Mouse (Mus musculus) liver (tissue): ENCODE measurements around the gene Dnmt1.
"Not testable (repeated sequence)": the region's sequence is repeated elsewhere in the genome, so short reads cannot be mapped to it uniquely, and the experiment has no call there.

Experiments used
- DNase-seq: peaks from one replicate; pipeline ENCODE4 v3.0.0-alpha.2; 2020; ENCODE audit warnings: mixed read lengths

Gene Dnmt1

GRCm38 (mm10) chr9:20959430-20959938 is at the start of gene Dnmt1:
Gene Dnmt1 (minus strand): TSS chr9:20959888.
- DNase-seq: no peak

- DNase-seq: peak; percentile 16
Observed at GRCm38 (mm10) chr9:21008007-21008406, 48.3 kb upstream of the Dnmt1 start.

GRCm38 (mm10) chr9:21007313-21007952 is 47.7 kb upstream of the Dnmt1 start:
- DNase-seq: no peak

- DNase-seq: peak; percentile 88
Observed at GRCm38 (mm10) chr9:21002627-21003551, 43.2 kb upstream of the Dnmt1 start, which contains the start of gene Mrpl4. Gene Mrpl4 (plus strand): TSS chr9:21002738.

- no peak for DNase-seq
Observed at GRCm38 (mm10) chr9:21002270-21002626, 42.6 kb upstream of the Dnmt1 start.

GRCm38 (mm10) chr9:21001651-21002200 is 42.0 kb upstream of the Dnmt1 start:
- DNase-seq: no peak

GRCm38 (mm10) chr9:21000811-21001210 is 41.1 kb upstream of the Dnmt1 start:
- DNase-seq: peak; percentile 10

GRCm38 (mm10) chr9:20998337-20998736 is 38.6 kb upstream of the Dnmt1 start:
- not testable (repeated sequence) for DNase-seq

GRCm38 (mm10) chr9:20997065-20997464 is 37.4 kb upstream of the Dnmt1 start:
- DNase-seq: no peak

GRCm38 (mm10) chr9:20995069-20995468 is 35.4 kb upstream of the Dnmt1 start:
- DNase-seq: no peak

GRCm38 (mm10) chr9:20993165-20993898 is 33.6 kb upstream of the Dnmt1 start:
- no peak for DNase-seq

- no peak for DNase-seq
Observed at GRCm38 (mm10) chr9:20991587-20991986, 31.9 kb upstream of the Dnmt1 start.

GRCm38 (mm10) chr9:20990861-20991260 is 31.2 kb upstream of the Dnmt1 start:
- peak; percentile 56 for DNase-seq

GRCm38 (mm10) chr9:20987953-20988352 is 28.3 kb upstream of the Dnmt1 start:
- no peak for DNase-seq

GRCm38 (mm10) chr9:20986952-20987686 is 27.4 kb upstream of the Dnmt1 start:
- DNase-seq: peak; percentile 42

- no peak for DNase-seq
Observed at GRCm38 (mm10) chr9:20983169-20983568, 23.5 kb upstream of the Dnmt1 start.

GRCm38 (mm10) chr9:20982171-20982570 is 22.5 kb upstream of the Dnmt1 start:
- no peak for DNase-seq

GRCm38 (mm10) chr9:20979769-20980168 is 20.1 kb upstream of the Dnmt1 start:
- DNase-seq: no peak

- no peak for DNase-seq
Observed at GRCm38 (mm10) chr9:20979181-20979580, 19.5 kb upstream of the Dnmt1 start.

- DNase-seq: no peak
Observed at GRCm38 (mm10) chr9:20978409-20979095, 18.9 kb upstream of the Dnmt1 start.

- no peak for DNase-seq
Observed at GRCm38 (mm10) chr9:20976961-20977689, 17.4 kb upstream of the Dnmt1 start.
